Mouse (Mus musculus): ENCODE results near the gene Chit1.

Chit1 gene

GRCm38 (mm10) chr1:134167416-134168305 lies 56.6 kb downstream of the Chit1 start:
- peak; percentile 72; the same call in 1 of the 2 replicates for ATAC-seq (ENCODE audit: insufficient number of reproducible peaks, low FRiP score, low TSS enrichment)

- ATAC-seq (ENCODE audit: insufficient number of reproducible peaks, low FRiP score, low TSS enrichment), result no peak
Measured at GRCm38 (mm10) chr1:134168567-134168966, 57.5 kb downstream of the Chit1 start.

GRCm38 (mm10) chr1:134168985-134169697 lies 58.1 kb downstream of the Chit1 start:
- ATAC-seq (ENCODE audit: insufficient number of reproducible peaks, low FRiP score, low TSS enrichment), result no peak

GRCm38 (mm10) chr1:134173081-134173480 lies 62.0 kb downstream of the Chit1 start:
- no peak for ATAC-seq (ENCODE audit: insufficient number of reproducible peaks, low FRiP score, low TSS enrichment)

GRCm38 (mm10) chr1:134177976-134178375 lies 66.9 kb downstream of the Chit1 start:
- ATAC-seq (ENCODE audit: insufficient number of reproducible peaks, low FRiP score, low TSS enrichment), result no peak

GRCm38 (mm10) chr1:134182025-134182424 lies 71.0 kb downstream of the Chit1 start, which contains the start of gene Chil1:
TSS of gene Chil1 (plus strand) at chr1:134182176.
- ATAC-seq (ENCODE audit: insufficient number of reproducible peaks, low FRiP score, low TSS enrichment), result no peak

- ATAC-seq (ENCODE audit: insufficient number of reproducible peaks, low FRiP score, low TSS enrichment), result no peak
Measured at GRCm38 (mm10) chr1:134184089-134184488, 73.0 kb downstream of the Chit1 start.

- ATAC-seq (ENCODE audit: insufficient number of reproducible peaks, low FRiP score, low TSS enrichment), result no peak
Measured at GRCm38 (mm10) chr1:134188217-134188616, 77.2 kb downstream of the Chit1 start.

GRCm38 (mm10) chr1:134188989-134189729 lies 78.1 kb downstream of the Chit1 start:
- no peak for ATAC-seq (ENCODE audit: insufficient number of reproducible peaks, low FRiP score, low TSS enrichment)

GRCm38 (mm10) chr1:134191192-134191591 lies 80.2 kb downstream of the Chit1 start:
- no peak for ATAC-seq (ENCODE audit: insufficient number of reproducible peaks, low FRiP score, low TSS enrichment)

- no peak for ATAC-seq (ENCODE audit: insufficient number of reproducible peaks, low FRiP score, low TSS enrichment)
Measured at GRCm38 (mm10) chr1:134192024-134192423, 81.0 kb downstream of the Chit1 start.

GRCm38 (mm10) chr1:134193126-134193525 lies 82.1 kb downstream of the Chit1 start, which contains the start of gene Mybph:
TSS of gene Mybph (plus strand) at chr1:134193448.
- ATAC-seq (ENCODE audit: insufficient number of reproducible peaks, low FRiP score, low TSS enrichment), result no peak

GRCm38 (mm10) chr1:134193674-134194197 lies 82.7 kb downstream of the Chit1 start:
- no peak for ATAC-seq (ENCODE audit: insufficient number of reproducible peaks, low FRiP score, low TSS enrichment)

GRCm38 (mm10) chr1:134194298-134195022 lies 83.4 kb downstream of the Chit1 start:
- no peak for ATAC-seq (ENCODE audit: insufficient number of reproducible peaks, low FRiP score, low TSS enrichment)

GRCm38 (mm10) chr1:134195117-134195516 lies 84.1 kb downstream of the Chit1 start:
- no peak for ATAC-seq (ENCODE audit: insufficient number of reproducible peaks, low FRiP score, low TSS enrichment)

- ATAC-seq (ENCODE audit: insufficient number of reproducible peaks, low FRiP score, low TSS enrichment), result no peak
Measured at GRCm38 (mm10) chr1:134195571-134195970, 84.5 kb downstream of the Chit1 start.

- peak; percentile 47; the same call in 1 of the 2 replicates for ATAC-seq (ENCODE audit: insufficient number of reproducible peaks, low FRiP score, low TSS enrichment)
Measured at GRCm38 (mm10) chr1:134195979-134196378, 84.9 kb downstream of the Chit1 start.

GRCm38 (mm10) chr1:134196386-134196785 lies 85.3 kb downstream of the Chit1 start:
- ATAC-seq (ENCODE audit: insufficient number of reproducible peaks, low FRiP score, low TSS enrichment), result no peak

GRCm38 (mm10) chr1:134197325-134197982 lies 86.4 kb downstream of the Chit1 start:
- ATAC-seq (ENCODE audit: insufficient number of reproducible peaks, low FRiP score, low TSS enrichment), result no peak

Data from cerebellum, adult (tissue).